Mouse (Mus musculus): ENCODE measurements around the gene Hdgfl2. TPM values are rescaled to one million over a fixed set of nuclear protein-coding genes. Genes with fewer than 3 reads are reported as not detected.
A peak's percentile ranks its signal among the peaks of the same experiment; 100 is the strongest.

The Hdgfl2 gene
- 20.0 and 61.4 TPM in 2 replicates for total RNA-seq (2015; ENCODE audit: low replicate concordance)
- total RNA-seq (2017; ENCODE audit: low replicate concordance) = 46.6 and 75.3 TPM in 2 replicates

DNA sequence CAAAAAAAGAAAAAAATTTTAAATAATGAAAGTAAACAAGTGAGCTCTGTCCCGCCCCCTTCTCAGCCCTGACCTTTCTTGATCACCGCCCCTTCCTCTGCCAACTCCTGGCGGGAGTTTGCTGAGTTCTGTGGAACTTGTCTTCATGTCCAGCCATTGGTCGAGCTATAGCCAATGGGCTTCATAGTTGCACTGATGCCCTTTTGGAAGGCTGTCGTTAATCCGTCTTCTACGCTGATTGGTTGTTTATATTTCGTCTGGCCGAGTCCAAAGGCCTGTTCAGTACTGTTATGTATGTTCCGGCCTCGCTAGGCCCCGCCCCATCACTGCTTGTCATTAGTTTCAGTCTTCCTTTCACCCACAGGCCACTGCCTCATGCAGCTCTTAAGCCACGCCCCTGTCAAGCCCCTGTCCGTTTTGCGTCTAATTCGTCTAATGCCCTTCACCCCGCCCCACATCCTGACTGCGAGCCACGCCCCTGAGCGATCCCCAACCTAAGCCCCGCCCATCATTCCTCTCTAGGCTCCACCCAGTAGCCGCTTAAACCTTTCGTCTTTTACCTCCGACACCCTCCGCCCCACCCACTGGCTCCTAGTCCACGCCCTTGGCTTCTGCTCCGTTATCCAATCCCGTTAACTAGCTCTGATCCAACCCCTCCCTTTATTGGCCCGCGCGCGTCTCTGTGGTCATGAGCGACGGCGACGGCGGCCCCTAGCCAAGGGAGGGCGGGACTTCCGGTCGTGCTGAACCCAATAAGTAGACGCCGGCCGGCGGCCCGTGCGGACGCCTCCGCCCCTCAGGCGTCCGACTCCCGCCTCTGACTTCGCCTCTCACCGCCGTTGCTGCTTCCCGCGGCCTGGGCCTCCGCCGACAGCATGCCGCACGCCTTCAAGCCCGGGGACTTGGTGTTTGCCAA is at the start of gene Hdgfl2:
Gene Hdgfl2, plus strand, starts transcription at position 755 of the 916 bp plus-strand sequence.
- peak; percentile 81 for ATAC-seq (replicated peaks; ENCODE audit: low FRiP score, poor library complexity, severe bottlenecking)

DNA sequence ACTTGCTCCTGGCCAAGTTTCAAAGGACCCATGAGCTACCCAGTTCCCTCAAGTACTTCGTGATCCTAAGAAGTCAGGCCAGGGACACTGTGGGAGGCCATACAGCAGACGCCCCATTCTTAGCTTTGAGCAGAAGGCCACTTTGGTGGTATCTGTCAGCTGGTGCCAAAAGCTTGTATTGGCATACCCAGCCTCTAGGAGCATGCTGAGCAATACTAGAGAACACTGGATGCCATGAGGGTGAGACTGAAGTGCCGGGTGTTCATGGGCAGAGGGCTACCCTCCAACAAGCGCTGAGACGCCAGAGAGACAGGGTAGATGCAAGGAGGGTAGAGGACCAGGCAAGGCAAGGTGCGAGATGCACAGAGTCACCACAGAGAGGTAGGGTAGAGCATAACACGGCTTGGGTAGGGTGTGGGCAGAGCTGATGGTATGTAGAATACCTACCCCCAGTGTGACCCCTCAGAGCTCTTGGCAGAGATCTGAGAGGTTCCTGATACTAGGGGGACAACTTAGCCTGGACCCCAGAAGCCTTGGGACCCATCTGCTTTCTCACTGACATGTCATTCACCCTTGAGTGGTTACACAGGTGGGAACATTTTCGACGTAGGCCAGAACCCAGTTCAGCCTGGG is 49.1 kb upstream of the Hdgfl2 start:
- ATAC-seq (replicated peaks; ENCODE audit: low FRiP score, poor library complexity, severe bottlenecking) = no peak

DNA sequence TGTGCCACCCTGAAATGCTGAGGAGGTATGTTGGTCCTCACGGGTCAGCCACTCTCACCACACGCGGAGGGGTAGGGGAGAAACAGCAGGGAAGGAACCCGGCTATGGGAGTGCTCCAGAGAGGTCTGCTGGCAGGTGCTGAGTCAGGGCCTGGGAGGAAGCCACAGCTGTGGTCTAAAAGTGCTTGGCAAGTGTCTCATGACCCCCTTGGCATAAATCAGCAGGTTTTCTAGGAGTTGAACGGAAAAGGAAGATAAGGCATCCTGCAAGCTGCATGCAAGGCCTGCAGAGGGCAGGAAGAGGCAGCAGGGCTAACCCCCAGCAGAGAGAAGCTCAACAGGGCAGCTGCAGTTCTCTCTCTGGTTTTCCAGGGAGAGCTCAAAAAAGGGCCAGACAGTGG is 48.5 kb upstream of the Hdgfl2 start:
- ATAC-seq (replicated peaks; ENCODE audit: low FRiP score, poor library complexity, severe bottlenecking) = no peak

DNA sequence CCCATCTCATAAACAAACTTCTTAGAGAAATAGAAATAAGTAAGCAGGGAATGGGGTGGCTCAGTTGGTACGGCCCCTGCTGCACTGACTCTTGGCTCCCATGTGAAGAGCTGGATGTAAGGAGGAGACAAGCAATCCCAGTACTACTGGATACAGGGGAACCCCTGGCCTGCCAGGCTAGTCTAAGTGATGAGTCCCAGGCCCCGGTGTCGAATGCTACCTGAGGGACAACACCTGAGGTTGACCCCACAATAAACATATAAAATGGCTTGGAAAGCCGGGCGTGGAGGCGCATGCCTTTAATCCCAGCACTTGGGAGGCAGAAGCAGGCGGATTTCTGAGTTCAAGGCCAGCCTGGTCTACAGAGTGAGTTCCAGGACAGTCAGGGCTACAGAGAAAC is 48.0 kb upstream of the Hdgfl2 start:
- ATAC-seq (replicated peaks; ENCODE audit: low FRiP score, poor library complexity, severe bottlenecking) = no peak

DNA sequence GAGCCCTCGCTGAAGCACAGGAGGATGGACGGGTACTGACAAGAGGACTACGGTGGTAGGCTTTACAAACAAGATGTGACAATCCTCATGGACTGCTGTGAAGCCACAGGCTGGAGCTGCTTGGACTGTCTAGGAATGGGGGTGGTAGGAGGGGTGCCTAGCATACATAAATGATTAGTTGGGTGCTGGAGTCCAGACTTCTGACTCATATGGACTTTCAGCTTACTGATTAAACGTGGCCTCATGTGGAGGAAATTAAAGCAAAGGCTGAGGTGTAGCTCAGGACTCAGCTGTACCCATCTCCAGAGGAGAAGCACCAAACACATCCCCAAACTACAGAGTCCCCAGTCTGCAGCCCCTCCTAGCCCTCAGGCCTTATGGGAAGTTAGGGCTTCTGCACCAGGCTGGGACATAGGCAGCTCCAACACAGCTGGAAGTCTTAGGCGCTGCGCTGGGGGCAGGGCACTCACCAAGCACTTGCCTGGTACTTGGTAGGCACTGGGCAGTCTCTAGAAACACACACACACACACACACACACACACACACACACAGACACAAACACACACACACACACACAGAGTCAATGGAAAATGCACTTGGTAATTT is 47.2 kb upstream of the Hdgfl2 start:
- no peak for ATAC-seq (replicated peaks; ENCODE audit: low FRiP score, poor library complexity, severe bottlenecking)

DNA sequence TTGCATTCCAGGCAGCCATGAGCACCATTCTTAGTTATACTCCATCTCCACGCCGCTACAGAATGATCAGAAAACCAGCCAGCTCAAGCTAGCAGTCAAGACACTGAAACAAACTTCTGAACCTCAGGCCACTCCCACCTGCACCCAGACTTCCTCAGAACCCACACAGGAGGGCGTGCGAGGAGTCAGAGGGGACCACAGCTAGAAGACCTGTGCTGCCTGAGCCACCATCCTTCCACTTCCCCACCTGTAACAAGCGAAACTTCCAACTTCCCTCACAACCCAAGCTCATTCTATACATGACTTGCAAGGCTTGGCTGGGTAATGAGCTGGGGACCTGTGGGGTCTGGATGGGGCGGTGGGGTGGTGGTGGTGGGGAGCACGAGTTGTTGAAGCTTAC is 46.6 kb upstream of the Hdgfl2 start:
- no peak for ATAC-seq (replicated peaks; ENCODE audit: low FRiP score, poor library complexity, severe bottlenecking)

DNA sequence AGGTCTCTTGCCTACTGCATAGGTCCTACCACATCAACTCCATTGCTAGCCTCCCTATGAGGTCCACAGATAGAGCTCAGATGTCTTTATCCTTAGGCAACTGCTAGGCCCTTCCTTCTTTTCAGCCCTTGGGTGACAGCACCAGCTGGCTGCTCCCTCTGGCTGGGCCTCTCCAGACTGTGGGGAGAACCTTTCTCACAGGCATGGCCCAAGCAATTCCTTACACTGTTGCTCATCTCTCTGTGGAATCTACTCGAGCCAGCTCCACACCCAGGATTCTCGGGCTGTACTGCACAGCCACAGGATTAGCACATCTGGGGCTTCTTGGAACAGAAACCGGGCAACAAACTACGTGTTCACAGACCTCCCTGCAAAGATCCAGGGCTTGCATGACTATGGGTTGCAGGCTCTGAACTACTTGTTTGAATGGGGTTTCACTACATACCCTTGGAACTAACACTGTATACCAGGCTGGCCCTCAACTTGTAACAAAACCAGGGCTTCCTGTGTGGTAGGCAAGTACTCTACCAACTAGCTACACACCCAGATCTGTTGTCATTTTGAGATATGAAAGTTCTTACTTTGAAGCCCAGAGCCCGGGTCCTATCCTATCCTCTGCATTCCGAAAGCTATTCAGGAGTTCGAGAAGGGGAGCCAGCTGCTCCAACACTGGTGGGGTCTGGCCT is 45.3 kb upstream of the Hdgfl2 start:
- no peak for ATAC-seq (replicated peaks; ENCODE audit: low FRiP score, poor library complexity, severe bottlenecking)

DNA sequence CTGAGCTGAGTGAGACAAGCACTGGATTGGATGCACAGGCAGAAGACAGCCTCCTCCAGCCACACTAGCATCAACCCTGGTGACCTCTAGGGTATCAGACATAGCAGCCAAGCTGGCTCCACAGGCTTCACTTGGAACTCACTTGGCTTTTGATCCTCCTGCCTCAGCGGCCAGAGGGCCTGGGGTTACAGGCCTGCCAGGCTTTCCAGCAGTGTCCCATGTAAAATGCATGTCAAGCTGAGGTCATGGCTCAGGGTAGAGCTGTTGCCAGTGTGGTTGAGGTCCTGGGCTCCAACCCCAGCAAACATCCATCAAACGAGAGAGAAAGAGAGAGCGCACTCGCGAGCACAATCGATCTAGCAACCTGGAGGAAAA is 44.7 kb upstream of the Hdgfl2 start:
- no peak for ATAC-seq (replicated peaks; ENCODE audit: low FRiP score, poor library complexity, severe bottlenecking)

DNA sequence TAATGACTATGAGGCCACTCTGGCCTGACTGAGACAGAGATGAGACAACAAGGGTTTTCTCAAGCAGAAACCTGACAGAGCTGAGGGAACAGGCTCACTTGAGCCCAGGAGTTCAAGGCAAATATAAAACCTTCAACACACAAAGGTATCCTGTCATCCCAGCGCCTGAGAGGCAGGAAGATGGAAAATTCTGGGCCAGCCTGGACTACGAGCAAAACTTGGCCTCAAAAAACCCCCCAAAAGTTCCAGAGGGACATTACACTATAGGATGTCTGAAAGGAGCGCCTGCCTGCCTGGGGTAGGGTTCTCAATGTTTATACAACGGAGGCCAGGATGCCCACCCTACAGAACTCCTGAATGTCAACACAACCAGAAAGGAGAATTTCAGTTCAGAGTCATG is 44.2 kb upstream of the Hdgfl2 start:
- ATAC-seq (replicated peaks; ENCODE audit: low FRiP score, poor library complexity, severe bottlenecking) = no peak

DNA sequence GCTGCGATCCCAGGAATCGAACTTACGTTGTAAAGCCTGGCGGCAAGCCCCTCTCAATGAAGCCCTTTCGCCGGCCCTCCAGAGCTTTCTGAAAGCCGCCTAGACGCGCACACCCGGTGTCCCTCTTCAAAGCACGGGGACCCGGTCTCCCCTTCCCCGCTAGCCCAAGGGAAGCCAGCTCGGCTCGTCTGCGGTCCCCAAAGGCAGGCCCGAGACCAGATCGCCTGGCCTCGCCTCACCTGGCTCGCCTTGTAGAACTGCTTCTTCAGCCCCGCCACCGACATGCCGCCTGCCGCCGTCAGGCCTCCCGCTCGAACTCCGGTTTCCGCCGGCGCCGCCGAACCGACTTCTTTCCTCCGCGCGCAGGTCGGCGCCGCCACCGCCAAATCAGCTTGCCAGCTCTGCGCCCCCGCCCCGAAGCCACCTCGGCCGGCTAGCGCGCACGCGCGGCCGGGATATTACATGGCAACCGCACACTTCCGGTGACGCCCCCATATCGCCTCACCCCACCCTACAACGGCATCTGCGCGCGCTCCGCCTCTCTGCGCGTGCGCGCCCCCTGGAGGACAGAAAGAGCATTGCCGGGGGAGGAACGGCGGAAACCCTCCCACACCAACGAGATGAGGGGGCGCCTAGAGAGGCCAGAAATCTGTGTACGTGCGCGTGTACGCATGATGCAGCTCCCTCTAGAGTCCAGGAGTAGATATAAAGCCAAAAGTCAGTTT is 43.1 kb upstream of the Hdgfl2 start, which contains the start of gene Sh3gl1:
Gene Sh3gl1, minus strand, starts transcription at position 460 of the 725 bp plus-strand sequence.
- peak; percentile 82 for ATAC-seq (replicated peaks; ENCODE audit: low FRiP score, poor library complexity, severe bottlenecking)

DNA sequence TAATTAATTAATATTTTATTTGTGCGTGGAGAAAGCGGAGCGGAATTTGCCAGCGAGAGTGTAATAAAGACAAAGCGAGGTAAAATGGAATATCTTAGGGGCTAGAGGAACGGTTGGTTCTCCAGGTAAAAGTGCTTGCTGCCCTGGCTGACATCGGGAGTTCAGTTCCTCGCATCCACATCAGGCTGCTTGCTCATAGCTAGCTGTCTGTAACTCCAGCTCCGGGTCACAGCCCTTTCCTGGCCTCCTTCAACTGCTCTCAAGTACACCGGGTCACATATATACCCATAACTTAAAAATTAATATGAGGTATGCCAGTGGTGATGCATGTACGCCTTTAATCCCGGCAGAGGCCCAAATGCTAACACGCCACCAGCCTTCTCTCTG is 42.5 kb upstream of the Hdgfl2 start:
- ATAC-seq (replicated peaks; ENCODE audit: low FRiP score, poor library complexity, severe bottlenecking) = peak; percentile 3; the same call in 1 of the 2 replicates

DNA sequence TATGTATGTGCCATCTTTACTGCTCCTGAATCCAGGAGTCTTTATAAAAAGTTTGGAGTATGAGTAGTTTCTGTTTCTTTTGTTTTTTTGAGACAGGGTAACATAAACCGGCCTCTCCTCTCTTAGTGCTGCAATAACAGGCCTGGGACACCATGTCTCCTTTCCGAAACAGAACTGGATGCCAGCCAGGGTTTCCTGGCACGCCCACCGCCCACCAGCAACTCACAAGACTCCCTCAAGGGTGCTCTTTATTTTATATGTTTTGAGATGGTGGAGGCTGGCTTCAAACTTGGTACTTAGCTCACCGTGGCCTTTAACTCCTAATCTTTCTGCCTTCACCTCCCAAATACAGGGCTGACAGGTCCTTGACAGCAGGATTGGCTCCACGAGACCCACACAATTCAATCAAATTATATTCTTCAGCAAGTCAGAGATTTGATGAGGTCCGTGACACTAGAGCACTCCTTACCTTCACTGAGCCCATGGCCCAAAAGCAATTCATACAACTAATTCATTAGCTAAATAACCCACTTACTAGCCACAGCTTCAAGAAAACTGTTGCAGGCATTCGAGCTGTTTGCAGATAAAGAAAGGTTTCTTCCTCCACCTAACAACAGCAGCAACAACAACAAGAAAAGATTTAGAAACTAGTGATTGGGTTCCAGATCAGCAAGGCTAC is 40.7 kb upstream of the Hdgfl2 start:
- no peak for ATAC-seq (replicated peaks; ENCODE audit: low FRiP score, poor library complexity, severe bottlenecking)

DNA sequence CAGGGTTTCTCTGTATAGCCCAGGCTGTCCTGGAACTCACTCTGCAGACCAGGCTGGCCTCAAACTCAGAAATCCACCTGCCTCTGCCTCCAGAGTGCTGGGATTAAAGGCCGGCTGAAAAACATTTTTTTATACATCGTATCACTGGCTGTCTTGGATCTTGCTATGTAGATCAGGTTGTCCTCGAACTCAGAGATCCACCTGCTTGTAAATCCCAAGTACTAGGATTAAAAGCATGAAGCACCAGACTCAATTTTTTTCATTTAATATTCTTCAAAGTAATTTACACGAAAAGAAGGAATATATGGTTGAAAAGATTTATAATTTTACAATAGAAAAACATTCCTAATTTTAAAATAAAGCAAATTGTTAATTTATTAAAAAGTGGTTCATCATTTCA is 40.1 kb upstream of the Hdgfl2 start:
- ATAC-seq (replicated peaks; ENCODE audit: low FRiP score, poor library complexity, severe bottlenecking) = no peak

DNA sequence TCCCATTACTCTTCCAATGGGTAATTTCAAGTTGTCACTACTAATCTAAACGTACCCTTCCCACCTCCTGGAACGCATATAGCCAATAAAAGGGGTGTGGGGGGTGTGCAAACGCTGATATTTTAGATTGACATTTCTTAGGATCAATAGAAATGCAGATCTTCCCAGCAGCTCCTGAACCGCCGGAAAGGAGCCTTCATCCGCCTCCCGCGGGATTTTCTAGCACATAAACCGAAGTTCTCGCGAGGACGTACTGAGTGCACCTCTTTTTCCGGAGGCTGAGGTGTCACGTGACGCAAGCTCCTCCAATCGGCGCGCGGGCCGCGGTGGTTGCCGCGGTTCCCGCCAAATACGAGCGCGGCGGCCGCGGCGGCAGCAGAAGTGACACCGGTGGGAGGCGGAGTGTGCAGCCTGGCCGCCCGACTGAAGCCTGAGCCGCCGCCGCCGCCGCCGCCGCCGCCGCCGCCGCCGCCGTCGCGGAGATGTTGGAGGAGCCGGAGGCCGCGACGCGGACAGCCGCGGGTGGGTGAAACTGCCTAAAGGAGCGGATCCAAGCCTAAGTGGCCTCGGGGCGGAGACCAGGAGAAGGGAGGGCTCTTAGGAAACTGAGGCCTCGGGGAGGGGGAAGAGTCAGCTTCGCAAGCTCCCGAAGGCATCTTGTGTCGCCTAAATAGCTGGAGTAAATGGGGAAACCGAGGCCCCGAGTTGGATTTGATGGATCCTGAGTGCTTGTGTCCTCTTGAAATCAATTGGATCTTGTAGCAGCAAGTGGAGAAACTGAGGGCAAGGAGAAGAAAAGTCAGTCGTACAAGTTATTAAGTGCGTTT is 39.2 kb upstream of the Hdgfl2 start, which contains the start of gene Chaf1a:
Gene Chaf1a, plus strand, starts transcription at position 410 of the 827 bp plus-strand sequence.
- ATAC-seq (replicated peaks; ENCODE audit: low FRiP score, poor library complexity, severe bottlenecking) = peak; percentile 77

DNA sequence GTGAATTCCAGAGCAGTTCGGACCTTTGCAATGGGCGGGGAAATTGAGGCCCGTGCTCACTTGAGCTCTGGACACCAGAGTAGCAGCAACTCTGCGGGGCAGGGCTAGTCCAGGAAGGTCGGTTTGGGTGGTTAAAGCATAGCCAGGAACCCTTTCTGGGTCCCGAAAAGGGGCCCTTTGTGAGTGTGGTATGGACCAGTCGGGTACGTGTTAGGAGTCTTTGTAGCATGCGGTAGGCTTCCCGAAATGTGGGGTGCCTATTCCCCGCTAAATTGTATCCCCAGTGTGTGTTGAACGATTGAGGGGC is 38.6 kb upstream of the Hdgfl2 start:
- 0 out of 2 replicates have a peak, but pooled peaks have one; percentile 22 for ATAC-seq (replicated peaks; ENCODE audit: low FRiP score, poor library complexity, severe bottlenecking)

DNA sequence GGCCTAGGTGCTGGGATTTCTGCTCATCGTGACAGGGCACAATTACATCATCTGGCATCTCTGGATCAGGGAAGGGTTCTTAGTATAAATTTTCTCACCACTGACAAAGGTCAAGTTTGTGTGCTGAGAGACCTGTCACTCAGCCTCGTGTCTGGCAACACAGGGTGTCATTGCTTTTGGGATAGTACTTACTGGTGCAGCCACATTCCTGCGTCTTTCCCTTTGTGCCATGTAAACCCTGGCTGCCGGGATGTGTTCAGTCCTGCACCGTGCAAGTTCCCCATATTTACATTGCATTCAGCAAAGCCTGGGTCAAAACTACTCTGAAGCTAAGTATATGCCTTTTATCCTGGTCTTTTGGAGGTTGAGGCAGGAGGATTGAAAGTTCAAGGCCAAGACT is 28.1 kb upstream of the Hdgfl2 start:
- no peak for ATAC-seq (replicated peaks; ENCODE audit: low FRiP score, poor library complexity, severe bottlenecking)

DNA sequence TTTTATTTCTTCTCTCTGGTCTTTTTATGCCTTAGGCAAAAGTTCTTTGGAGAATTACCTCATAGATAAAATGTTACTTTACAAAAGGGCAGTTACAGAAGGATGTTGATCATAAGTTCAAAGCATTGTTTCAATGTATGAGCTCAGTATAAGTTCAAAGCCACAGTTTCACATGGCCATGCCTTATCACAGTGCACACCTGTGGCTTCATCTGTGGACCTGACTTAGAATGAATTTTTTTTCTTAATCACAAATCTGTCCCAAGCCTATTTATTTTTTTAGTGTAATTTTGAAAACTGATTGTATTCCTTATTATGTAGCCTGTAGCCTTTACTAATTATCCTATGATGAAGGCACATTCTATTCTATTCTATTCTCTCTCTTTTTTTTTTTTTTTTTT is 24.5 kb upstream of the Hdgfl2 start:
- no peak for ATAC-seq (replicated peaks; ENCODE audit: low FRiP score, poor library complexity, severe bottlenecking)

Measured in erythroblast, adult 5-6 weeks (primary cell).